Mouse (Mus musculus) adrenal gland, postnatal 25 days (tissue): ENCODE data around the gene Zfp978. TPM values are rescaled to one million over a fixed set of nuclear protein-coding genes. Genes with fewer than 3 reads are reported as not detected.
A peak's percentile ranks its signal among the peaks of the same experiment; 100 is the strongest.
"Not testable (repeated sequence)": the region's sequence is repeated elsewhere in the genome, so short reads cannot be mapped to it uniquely, and the experiment has no call there.

Source experiments
- DNase-seq: peaks from one replicate; pipeline ENCODE4 v3.0.0; 2021; ENCODE audit warnings: mixed read lengths
- long read RNA-seq: library from polyadenylated mRNA; stranded (forward); transcript quantifications from one replicate; pipeline ENCODE4 v2.0.0, GENCODE M21; 2021
- total RNA-seq: library from RNA; stranded (reverse); gene quantifications from 2 replicates; pipeline ENCODE4 v1.2.3, GENCODE M21; 2021

The Zfp978 gene
- not detected in 2 replicates for total RNA-seq
- long read RNA-seq: 0 reads

GRCm38 (mm10) chr4:147361003-147361402 is at the start of gene Zfp978:
Zfp978 (plus strand) TSS chr4:147361303.
- not testable (repeated sequence) for DNase-seq

- not testable (repeated sequence) for DNase-seq
Observed at GRCm38 (mm10) chr4:147335036-147335690, 25.9 kb upstream of the Zfp978 start.

DNA sequence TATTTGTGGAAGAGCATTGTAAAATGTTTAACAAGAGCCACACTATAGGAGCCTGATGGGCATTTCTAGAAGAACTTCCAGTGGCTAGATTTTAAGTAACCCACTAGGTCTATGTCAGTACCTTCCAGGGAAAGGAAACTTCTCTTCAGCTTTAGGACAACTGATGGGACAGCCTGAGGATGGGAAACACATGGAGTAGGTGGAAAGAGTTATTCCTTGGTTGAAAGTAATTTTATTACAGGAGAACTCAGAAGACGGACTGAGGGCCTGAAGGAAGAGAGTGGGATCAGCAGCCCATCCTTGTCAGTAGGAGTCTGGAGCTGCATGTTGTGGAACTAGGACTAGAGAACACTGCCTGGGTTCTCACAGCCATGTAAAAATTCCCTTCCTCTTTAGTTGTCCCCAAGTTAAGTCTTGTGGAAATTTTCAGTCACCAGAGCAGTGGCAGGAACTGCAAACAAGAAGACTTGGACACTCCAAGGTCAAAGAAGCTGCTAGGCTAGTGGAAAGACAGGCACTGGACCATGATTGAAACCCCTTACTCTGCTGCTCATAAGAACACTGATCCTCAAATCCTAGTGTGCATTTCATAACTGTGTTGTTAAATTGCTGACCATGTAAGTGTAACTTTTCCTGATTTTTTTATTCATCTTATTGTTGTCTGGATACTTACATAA is 25.3 kb upstream of the Zfp978 start:
- not testable (repeated sequence) for DNase-seq

DNA sequence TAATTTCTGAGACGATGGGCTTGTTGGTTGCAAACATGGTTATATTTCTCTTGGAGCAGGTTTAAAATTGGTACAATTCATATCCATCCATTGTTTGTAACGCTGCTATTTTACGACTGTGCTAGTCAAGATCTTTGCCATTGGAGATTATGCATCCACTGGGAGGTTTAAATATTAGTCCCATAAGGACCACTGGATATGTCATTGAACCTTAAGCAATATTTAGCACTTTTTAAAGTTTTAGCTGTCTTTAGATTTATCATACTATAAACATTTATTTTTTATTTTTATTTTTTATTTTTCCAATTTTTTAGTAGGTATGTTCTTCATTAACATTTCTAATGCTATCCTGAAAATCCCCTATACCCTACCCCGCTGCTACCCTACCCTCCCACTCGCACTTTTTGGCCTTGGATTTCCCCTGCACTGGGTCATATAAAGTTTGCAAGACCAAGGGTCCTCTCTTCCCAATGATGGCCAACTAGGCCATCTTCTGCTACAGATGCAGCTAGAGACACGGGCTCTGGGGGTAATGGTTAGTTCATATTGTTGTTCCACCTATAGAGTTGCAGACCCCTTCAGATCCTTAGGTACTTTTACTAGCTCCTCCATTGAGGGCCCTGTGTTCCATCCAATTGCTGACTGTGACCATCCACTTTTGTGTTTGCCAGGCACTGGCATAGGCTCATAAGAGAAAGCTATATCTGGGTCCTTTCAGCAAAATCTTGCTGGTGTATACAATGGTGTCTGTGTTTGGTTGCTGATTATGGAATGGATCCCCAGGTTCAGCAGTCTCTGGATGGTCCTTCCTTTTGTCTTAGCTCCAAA is 24.5 kb upstream of the Zfp978 start:
- peak; percentile 3 for DNase-seq

DNA sequence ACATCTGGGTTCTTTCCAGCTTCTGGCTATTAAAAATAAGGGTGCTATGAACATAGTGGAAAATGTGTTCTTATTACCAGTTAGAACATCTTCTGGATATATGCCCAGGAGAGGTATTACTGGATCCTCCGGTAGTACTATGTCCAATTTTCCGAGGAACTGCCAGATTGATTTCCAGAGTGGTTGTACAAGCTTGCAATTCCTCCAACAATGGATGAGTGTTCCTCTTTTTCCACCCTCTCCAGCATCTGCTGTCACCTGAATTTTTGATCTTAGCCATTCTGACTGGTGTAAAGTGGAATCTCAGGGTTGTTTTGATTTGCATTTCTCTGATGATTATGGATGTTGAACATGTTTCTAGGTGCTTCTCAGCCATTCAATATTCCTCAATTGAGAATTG is 23.6 kb upstream of the Zfp978 start:
- DNase-seq: not testable (repeated sequence)

DNA sequence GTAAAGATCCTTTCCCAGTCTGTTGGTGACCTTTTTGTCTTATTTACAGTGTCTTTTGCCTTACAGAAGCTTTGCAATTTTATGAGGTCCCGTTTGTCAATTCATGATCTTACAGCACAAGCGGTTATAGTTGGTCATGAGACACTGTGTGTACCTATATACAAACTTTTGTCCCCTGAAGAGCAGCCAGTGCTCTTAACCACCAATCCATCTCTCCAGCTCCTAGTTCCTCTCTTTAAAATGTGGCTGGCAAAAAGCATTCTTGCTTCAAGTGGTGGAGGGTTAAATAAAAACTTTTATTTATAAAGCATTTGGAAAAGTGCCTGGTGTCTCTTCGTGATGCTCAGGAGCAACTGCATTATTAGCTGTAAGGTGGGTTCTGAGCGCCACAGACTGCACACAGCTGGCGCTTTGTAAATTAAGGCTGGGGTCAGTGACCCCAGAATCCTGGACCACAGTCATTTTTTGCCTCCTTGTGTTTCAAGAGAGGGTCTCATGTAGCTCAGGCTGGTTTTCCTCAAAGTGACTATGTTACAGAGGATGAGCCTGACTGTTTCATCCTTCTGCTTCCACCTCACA is 23.0 kb upstream of the Zfp978 start:
- DNase-seq: peak; percentile 6

GRCm38 (mm10) chr4:147338706-147339105 is 22.4 kb upstream of the Zfp978 start:
- DNase-seq: not testable (repeated sequence)

GRCm38 (mm10) chr4:147339601-147340219 is 21.4 kb upstream of the Zfp978 start:
- DNase-seq: peak; percentile 5

- DNase-seq: not testable (repeated sequence)
Observed at GRCm38 (mm10) chr4:147340236-147340635, 20.9 kb upstream of the Zfp978 start.

GRCm38 (mm10) chr4:147340876-147341275 is 20.2 kb upstream of the Zfp978 start:
- DNase-seq: not testable (repeated sequence)

- peak; percentile 4 for DNase-seq
Observed at GRCm38 (mm10) chr4:147343042-147343908, 17.8 kb upstream of the Zfp978 start.

DNA sequence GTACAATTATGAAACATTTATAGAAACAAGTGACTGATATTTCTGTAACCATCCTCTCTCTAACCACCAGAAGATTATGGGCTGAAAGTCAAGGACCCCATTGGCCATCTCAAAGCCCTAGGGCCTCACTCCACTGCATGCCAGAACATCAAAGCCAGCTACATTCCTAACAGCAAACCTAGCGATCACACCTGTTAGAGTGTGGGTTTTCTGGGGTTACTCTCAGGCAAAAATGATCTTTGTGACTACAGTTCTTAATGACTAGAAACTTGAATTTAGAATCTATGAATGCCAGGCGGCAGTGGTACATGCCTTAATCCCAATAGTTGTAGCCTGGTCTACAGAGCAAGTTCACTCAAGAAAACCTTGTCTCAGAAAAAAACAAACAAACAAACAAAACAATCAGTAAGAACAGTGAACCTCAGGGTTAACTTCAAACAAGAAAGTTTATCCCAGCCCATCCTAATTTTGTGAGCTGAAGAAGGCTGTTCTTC is 16.0 kb upstream of the Zfp978 start:
- DNase-seq: not testable (repeated sequence)

- not testable (repeated sequence) for DNase-seq
Observed at GRCm38 (mm10) chr4:147346361-147347035, 14.6 kb upstream of the Zfp978 start.

GRCm38 (mm10) chr4:147347300-147347699 is 13.8 kb upstream of the Zfp978 start:
- not testable (repeated sequence) for DNase-seq

- DNase-seq: not testable (repeated sequence)
Observed at GRCm38 (mm10) chr4:147347880-147348279, 13.2 kb upstream of the Zfp978 start.

- not testable (repeated sequence) for DNase-seq
Observed at GRCm38 (mm10) chr4:147348401-147348800, 12.7 kb upstream of the Zfp978 start.

DNA sequence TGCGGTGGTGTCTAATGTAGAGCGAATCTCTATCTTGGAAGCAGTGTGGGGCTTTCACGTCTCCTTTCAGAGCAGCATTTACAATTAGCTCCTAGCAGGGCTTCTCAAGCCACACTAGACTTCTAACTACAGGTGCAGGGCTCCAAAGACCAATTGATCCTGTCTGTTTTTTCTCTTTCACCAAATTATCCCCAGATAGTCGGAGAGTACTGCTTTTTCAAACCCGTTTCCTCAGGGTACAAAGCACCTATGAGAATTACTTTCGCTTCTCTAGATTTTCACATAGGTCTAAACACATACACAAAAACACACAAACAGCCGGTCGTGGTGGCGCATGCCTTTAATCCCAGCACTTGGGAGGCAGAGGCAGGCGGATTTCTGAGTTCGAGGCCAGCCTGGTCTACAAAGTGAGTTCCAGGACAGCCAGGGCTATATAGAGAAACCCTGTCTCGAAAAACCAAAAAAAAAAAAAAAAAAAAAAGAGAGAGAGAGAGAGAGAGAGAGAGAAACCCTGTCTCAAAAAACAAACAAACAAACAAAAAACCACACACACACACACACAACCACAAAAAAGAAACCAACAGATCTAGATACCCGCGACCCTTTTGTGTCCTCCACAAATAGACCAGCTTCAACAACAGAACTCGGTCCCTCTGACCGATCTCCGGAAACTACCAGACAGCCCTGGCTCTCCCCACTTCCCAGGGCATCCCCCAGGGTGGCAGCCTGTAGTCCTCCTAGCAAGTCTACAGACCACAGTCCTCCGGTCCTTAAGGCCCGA is 12.0 kb upstream of the Zfp978 start:
- peak; percentile 11 for DNase-seq

GRCm38 (mm10) chr4:147349687-147350415 is 11.3 kb upstream of the Zfp978 start:
- DNase-seq: not testable (repeated sequence)
